Mouse (Mus musculus) megakaryocyte, embryonic 14.5 days (primary cell): ENCODE data around the gene Meltf. TPM values are rescaled to one million over a fixed set of nuclear protein-coding genes. Genes with fewer than 3 reads are reported as not detected.

ENCODE experiments used
- H3K27me3 ChIP-seq: replicated peaks from 2 replicates; pipeline ENCODE3; 2012; ENCODE audit warnings: inconsistent platforms
- H3K36me3 ChIP-seq: replicated peaks from 2 replicates; pipeline ENCODE3; 2012; ENCODE audit warnings: low read length, inconsistent platforms, mixed read lengths
- H3K4me1 ChIP-seq: 2 replicates; pipeline ENCODE4 v1.6.1; 2012; ENCODE audit warnings: inconsistent platforms
- H3K4me3 ChIP-seq: replicated peaks from 2 replicates; pipeline ENCODE3; 2012; ENCODE audit warnings: moderate library complexity, mild to moderate bottlenecking, inconsistent platforms
- H3K9me3 ChIP-seq: 2 replicates; pipeline ENCODE4 v1.6.1; 2012; ENCODE audit warnings: inconsistent platforms
- FLI1 ChIP-seq: IDR thresholded peaks from 2 replicates; pipeline ENCODE4 v1.6.1; 2012; ENCODE audit warnings: low read length, inconsistent platforms, mixed read lengths
- GATA1 ChIP-seq: IDR thresholded peaks from 3 replicates; pipeline ENCODE4 v1.6.1; 2012; ENCODE audit warnings: mixed read lengths, low read length, inconsistent platforms, borderline replicate concordance
- polyA plus RNA-seq: library from polyadenylated mRNA; stranded (reverse); fragments of >175 nt; gene quantifications from 2 replicates; pipeline ENCODE4 v1.2.3, GENCODE M21; 2012; ENCODE audit warnings: low replicate concordance; ENCODE audit not compliant: insufficient read depth

The Meltf gene
- polyA plus RNA-seq, 1 experiment: not detected

- no peaks in the 10 kb centered on the region for H3K36me3 ChIP-seq
- TF ChIP-seq GATA1: no peak
- no peak for TF ChIP-seq FLI1
- H3K4me3 ChIP-seq: no peak overlapping the region
- H3K4me1 ChIP-seq: no peaks in the 10 kb centered on the region; the same call in 1 of the 2 replicates
- peaks cover 85% of the 10 kb centered on the region for H3K27me3 ChIP-seq
- no peaks in the 10 kb centered on the region for H3K9me3 ChIP-seq
Observed at GRCm38 (mm10) chr16:31890907-31891306, 12.3 kb downstream of the Meltf start.

DNA sequence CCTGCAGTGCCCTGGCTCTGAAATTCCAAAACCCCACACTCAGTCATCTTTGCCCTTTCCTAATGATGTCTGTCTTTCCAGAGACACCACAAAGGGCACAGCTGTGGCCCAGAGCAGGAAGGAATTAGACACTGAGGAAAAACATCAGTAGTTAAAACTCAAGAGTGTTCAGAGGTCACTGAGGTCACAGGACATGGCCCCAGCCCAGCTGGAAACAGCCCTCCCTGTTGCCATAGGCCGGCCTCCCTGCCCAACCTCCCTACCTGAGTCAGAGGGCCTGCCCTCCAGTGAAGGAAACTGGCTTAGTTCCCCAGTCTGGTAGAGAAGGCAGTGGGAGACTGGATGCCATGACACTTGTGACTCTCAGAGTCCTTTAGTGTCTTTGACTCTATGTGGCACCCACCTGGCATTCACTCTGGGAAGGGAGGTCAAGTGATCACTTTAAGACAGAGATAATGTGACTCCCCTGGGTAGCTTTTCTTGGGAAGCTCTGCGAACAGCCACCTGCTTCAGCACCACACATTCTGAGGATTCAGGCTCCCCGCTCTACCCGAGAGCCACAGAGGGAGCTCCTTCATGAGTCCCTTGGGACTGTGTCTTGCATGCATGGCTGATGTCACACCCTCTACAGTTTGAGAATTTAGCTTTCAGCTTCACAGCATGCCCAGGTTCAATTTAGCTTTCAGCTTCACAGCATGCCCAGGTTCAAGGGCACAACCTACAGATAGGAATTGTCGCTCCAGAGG lies 15.0 kb downstream of the Meltf start:
- peaks cover 10% of the 10 kb centered on the region for H3K4me1 ChIP-seq
- no peaks in the 10 kb centered on the region for H3K36me3 ChIP-seq
- peaks cover 77% of the 10 kb centered on the region for H3K27me3 ChIP-seq
- no peak for TF ChIP-seq GATA1
- no peak for TF ChIP-seq FLI1
- no peak overlapping the region for H3K4me3 ChIP-seq
- no peaks in the 10 kb centered on the region for H3K9me3 ChIP-seq

- H3K9me3 ChIP-seq: peaks cover 3% of the 10 kb centered on the region; the same call in 1 of the 2 replicates
- no peaks in the 10 kb centered on the region for H3K36me3 ChIP-seq
- H3K4me3 ChIP-seq: peak overlapping the region; percentile 50
- H3K27me3 ChIP-seq: peaks cover 63% of the 10 kb centered on the region
- peaks cover 10% of the 10 kb centered on the region for H3K4me1 ChIP-seq
- TF ChIP-seq GATA1 (no peak), FLI1 (no peak)
Observed at GRCm38 (mm10) chr16:31896971-31897774, 18.6 kb downstream of the Meltf start.

GRCm38 (mm10) chr16:31898546-31899326 lies 20.1 kb downstream of the Meltf start:
- no peak overlapping the region for H3K4me3 ChIP-seq
- H3K4me1 ChIP-seq: peaks cover 10% of the 10 kb centered on the region
- TF ChIP-seq FLI1: no peak
- no peak for TF ChIP-seq GATA1

GRCm38 (mm10) chr16:31901886-31902285 lies 23.3 kb downstream of the Meltf start:
- peaks cover 55% of the 10 kb centered on the region for H3K27me3 ChIP-seq
- TF ChIP-seq FLI1: no peak
- TF ChIP-seq GATA1: no peak
- peaks cover 20% of the 10 kb centered on the region for H3K4me1 ChIP-seq
- peaks cover 3% of the 10 kb centered on the region; the same call in 1 of the 2 replicates for H3K9me3 ChIP-seq
- no peaks in the 10 kb centered on the region for H3K36me3 ChIP-seq
- no peak overlapping the region for H3K4me3 ChIP-seq

More at GRCm38 (mm10) chr16:31898546-31899326, 20.1 kb downstream of the Meltf start:
- no peaks in the 10 kb centered on the region for H3K36me3 ChIP-seq
- peaks cover 3% of the 10 kb centered on the region; the same call in 1 of the 2 replicates for H3K9me3 ChIP-seq
- peaks cover 58% of the 10 kb centered on the region for H3K27me3 ChIP-seq

GRCm38 (mm10) chr16:31903239-31903638 lies 24.6 kb downstream of the Meltf start:
- TF ChIP-seq GATA1 (no peak), FLI1 (no peak)
- Histone ChIP-seq H3K27me3 (peaks cover 46% of the 10 kb centered on the region), H3K36me3 (no peaks in the 10 kb centered on the region), H3K4me3 (no peak overlapping the region), H3K4me1 (peaks cover 13% of the 10 kb centered on the region), H3K9me3 (peaks cover 3% of the 10 kb centered on the region; the same call in 1 of the 2 replicates)

- Histone ChIP-seq H3K27me3 (peaks cover 43% of the 10 kb centered on the region), H3K4me1 (peaks cover 25% of the 10 kb centered on the region), H3K9me3 (no peaks in the 10 kb centered on the region), H3K4me3 (no peak overlapping the region), H3K36me3 (no peaks in the 10 kb centered on the region)
- no peak for TF ChIP-seq FLI1
- TF ChIP-seq GATA1: no peak
Observed at GRCm38 (mm10) chr16:31905331-31905730, 26.7 kb downstream of the Meltf start.

DNA sequence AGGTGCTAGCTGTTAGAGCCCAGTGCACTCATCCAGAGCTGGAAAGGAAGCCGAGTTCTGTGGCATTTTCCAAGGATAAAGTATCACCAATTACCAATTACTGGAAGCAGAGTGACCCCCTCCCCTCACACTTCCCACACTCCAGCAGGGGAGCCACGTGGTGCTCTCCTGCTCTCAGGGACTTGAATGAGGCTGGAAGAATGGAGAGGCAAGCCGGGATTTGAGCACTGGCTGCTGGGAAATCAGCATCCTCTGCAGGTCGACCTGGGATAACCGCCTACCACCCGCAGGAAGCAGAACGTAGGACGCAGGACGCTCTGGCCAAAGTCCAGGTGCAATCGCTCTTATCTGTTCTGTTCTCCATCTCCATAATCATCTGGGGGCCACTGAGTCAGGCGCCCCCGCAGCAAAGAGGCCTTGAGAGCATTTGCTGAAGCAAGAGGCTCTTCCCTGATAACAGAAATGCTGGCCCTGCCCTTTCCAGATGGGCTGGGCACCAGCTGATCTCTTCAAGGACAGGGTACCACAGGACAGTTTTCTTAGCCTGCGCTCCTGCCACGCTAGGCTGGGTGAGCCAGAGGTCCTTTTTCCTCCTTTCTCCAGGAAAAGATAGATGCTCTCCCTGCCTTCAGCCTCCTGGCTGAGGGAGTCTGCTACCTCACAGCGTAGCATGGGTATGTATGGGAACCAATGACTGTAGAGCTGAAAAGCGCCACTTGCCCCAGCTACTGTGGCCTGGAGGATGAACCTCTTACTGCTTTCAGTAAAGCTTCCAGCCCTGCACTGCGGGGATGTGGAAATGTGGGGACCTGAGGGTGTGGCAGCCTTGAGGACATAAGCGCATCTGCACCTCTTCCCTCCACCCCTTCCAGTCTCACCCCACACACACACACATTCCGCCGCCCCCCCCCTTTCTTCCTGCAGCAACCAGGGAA lies 27.5 kb downstream of the Meltf start:
- H3K36me3 ChIP-seq: no peaks in the 10 kb centered on the region
- H3K27me3 ChIP-seq: peaks cover 43% of the 10 kb centered on the region
- H3K9me3 ChIP-seq: no peaks in the 10 kb centered on the region
- peaks cover 33% of the 10 kb centered on the region for H3K4me1 ChIP-seq
- no peak for TF ChIP-seq GATA1
- TF ChIP-seq FLI1: no peak
- H3K4me3 ChIP-seq: peak overlapping the region; percentile 44
